Mouse (Mus musculus) gastrocnemius, postnatal 14 days (tissue): ENCODE measurements around the gene BC107364. TPM values are rescaled to one million over a fixed set of nuclear protein-coding genes. Genes with fewer than 3 reads are reported as not detected.
A peak's percentile ranks its signal among the peaks of the same experiment; 100 is the strongest.
"Not testable (repeated sequence)": the region's sequence is repeated elsewhere in the genome, so short reads cannot be mapped to it uniquely, and the experiment has no call there.

Experiments
- DNase-seq: peaks from one replicate; pipeline ENCODE4 v3.0.0; 2021; ENCODE audit warnings: mixed read lengths
- intact Hi-C: fragments of 180-260 bp; cut with DNase I; formaldehyde crosslinking; loops from one replicate; pipeline ENCODE4 v1.15.1; 2025; ENCODE audit warnings: low total_unique reads
- total RNA-seq, 2 experiments: library from RNA; stranded (reverse); gene quantifications; 2 replicates each; pipeline ENCODE4 v1.2.3; 2021

BC107364 gene
- total RNA-seq, 2 experiments from 2014 or later: not detected

DNA sequence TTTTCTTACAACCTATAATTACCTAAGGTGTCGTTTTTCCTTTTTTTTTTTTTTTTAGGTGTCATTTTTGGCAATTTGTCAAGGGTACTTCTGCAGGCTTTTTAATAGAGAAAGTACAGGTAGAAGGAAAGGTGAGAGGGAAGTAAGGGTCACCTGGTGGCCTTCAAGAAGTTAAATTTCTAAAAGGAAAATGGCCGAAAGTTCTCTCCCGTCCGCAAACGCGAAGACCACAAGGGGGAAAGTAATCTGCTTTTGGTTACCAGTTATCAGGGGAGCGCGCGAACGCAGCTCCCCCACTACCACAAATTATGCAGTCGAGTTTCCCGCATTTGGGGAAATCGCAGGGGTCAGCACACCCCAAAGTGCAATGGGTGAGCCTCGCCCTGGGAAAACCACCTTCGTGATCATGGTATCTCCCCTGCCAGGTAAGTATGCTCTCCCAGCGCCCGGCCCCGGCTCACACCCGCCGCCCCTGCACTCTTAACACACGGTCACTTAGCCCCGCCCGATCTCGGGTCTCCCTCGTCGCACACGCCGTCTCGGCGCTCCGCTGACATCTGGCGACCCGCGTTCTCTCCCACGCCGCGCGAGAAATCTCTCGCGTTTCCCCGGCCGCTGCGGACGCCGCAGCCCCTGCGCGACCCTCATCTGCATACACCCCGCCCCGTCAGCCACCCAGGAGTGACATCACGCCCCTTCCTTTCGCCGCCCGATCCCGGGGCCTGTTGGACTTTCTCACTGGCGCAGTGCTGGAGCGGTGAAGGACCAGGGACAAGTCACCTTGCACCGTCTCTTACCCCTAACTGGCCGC lies 7.9 kb upstream of the BC107364 start:
- intact Hi-C loops, DNase-seq: not testable (repeated sequence)

DNA sequence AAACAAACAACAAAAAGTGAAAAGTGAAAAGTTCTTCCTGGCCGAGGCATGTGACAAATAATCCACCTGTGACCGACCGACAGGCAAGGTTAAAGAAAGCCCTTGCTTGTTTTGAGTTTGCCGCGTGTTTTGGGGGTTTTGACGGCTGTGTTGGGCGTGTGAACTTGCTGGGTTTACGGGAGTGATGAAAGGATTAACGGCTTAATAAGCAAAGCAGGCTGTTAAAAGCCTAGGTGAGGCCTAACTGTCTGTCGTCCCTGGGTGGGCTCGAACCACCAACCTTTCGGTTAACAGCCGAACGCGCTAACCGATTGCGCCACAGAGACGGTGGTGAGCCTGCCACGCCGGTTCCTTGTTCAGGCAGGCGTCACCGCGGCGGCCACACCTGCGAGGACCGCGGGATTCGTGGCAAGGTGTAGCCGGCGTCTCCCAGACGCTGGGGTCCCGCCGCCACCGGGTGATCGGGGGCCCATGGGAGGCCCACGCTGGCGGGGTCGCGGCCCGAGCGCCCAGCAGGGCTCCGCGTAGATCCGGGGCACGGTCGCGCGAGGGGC lies 6.9 kb upstream of the BC107364 start:
- intact Hi-C loops, DNase-seq: not testable (repeated sequence)

DNA sequence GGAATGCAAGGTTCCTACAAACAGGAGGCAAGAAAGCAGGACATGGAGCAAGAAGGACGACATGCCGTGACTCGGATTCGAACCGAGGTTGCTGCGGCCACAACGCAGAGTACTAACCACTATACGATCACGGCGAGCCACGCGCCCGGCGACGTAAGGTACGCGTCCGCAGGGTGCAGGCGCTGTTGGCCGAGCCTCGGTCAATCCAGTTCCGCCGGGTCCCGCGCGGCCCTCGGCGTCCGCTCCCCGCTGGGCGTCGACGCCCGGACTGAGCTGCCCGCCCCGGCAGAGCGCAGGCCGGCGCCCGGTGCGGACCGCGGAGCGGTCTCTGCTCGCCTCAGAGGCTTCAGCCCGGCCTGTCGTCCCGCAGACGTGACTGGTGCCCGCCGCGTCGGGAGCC lies 5.9 kb upstream of the BC107364 start:
- DNase-seq, intact Hi-C loops: not testable (repeated sequence)

DNA sequence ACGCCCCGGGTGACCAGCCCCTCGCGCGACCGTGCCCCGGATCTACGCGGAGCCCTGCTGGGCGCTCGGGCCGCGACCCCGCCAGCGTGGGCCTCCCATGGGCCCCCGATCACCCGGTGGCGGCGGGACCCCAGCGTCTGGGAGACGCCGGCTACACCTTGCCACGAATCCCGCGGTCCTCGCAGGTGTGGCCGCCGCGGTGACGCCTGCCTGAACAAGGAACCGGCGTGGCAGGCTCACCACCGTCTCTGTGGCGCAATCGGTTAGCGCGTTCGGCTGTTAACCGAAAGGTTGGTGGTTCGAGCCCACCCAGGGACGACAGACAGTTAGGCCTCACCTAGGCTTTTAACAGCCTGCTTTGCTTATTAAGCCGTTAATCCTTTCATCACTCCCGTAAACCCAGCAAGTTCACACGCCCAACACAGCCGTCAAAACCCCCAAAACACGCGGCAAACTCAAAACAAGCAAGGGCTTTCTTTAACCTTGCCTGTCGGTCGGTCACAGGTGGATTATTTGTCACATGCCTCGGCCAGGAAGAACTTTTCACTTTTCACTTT lies 847 bp downstream of the BC107364 start:
- DNase-seq, intact Hi-C loops: not testable (repeated sequence)

- DNase-seq, intact Hi-C loops: not testable (repeated sequence)
These were observed 1.6 kb downstream of the BC107364 start for GRCm38 (mm10) chr3:96450586-96450896.

DNA sequence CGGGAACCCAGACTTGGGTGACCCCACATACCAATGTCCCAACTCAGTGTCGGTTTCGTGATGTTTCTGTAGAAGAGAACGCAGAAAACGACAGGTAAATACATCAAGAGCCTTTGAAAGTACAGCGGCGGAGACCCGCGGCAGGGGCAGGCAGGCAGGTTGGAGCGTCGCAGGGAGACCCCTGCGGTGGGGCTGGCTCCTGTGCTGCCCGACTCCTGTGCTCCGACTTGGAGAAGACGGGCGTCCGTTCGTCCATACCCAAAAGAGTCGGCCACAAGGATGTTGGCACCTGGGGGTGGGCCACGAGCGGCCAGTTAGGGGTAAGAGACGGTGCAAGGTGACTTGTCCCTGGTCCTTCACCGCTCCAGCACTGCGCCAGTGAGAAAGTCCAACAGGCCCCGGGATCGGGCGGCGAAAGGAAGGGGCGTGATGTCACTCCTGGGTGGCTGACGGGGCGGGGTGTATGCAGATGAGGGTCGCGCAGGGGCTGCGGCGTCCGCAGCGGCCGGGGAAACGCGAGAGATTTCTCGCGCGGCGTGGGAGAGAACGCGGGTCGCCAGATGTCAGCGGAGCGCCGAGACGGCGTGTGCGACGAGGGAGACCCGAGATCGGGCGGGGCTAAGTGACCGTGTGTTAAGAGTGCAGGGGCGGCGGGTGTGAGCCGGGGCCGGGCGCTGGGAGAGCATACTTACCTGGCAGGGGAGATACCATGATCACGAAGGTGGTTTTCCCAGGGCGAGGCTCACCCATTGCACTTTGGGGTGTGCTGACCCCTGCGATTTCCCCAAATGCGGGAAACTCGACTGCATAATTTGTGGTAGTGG lies 2.1 kb downstream of the BC107364 start:
- DNase-seq, intact Hi-C loops: not testable (repeated sequence)

- DNase-seq: no peak
- intact Hi-C loops: no loop called here
These were observed 6.7 kb downstream of the BC107364 start for GRCm38 (mm10) chr3:96445436-96445835.

DNA sequence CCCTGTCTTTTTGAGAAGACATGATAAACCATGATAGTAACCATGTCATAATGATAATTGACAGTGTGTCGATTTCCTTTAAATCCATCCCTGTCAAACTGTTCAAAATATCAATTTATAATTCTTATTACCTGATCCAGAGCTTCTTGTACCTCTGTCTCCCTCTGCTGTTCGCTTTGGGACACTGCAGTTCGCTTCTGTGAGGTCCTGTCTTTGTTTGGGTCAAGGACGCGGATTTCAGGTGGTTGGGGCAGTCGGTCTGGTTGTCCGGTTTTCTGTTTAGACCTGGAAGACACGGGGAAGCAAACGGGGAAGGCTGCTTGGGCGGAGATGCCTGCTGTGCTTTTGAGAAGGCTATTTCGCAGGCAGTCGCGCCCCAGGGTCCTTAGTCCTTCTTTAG lies 11.5 kb downstream of the BC107364 start:
- intact Hi-C loops: loop anchor here (5.0 kb wide), 1 partner anchor 158 kb away; no protein-coding TSS in a partner anchor
- peak; percentile 48 for DNase-seq

GRCm38 (mm10) chr3:96435557-96436091 lies 16.5 kb downstream of the BC107364 start:
- no peak for DNase-seq
- intact Hi-C loops: no loop called here

DNA sequence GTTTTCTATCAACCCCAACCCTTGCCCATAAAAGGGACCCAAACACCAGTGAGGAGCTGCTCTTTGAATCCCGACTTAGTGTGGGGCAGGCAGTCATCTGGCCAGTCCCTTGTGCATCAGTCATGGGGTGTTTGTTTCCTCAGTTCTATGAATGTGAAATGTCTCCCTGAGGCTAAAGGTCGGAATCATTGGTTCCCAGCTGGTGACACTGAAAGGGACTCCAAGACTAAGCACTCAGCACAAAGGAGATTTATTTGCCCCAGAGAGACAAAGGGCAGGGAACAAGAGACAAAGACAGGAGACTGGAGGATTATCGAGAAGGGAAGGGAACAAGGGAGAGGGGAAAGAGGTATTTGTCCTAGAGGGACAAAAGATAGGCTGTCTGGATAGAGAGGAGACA lies 19.9 kb downstream of the BC107364 start:
- no peak for DNase-seq
- intact Hi-C loops: no loop called here

DNA sequence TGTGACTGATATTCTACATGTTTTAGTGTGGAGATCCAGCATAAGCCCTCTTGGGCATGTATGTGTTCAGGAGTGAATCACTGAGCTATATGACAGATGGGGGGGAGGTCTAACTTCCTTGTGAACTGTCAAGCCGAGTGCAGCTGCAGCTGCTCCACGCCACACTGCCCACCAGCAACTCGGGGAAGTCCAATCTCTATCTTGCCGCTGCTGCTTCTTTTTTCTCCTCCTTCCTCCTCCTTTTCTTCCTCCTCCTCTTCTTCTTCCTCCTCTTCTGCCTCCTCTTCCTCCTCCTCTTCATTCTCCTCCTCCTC lies 22.3 kb downstream of the BC107364 start:
- DNase-seq: no peak
- intact Hi-C loops: no loop called here

DNA sequence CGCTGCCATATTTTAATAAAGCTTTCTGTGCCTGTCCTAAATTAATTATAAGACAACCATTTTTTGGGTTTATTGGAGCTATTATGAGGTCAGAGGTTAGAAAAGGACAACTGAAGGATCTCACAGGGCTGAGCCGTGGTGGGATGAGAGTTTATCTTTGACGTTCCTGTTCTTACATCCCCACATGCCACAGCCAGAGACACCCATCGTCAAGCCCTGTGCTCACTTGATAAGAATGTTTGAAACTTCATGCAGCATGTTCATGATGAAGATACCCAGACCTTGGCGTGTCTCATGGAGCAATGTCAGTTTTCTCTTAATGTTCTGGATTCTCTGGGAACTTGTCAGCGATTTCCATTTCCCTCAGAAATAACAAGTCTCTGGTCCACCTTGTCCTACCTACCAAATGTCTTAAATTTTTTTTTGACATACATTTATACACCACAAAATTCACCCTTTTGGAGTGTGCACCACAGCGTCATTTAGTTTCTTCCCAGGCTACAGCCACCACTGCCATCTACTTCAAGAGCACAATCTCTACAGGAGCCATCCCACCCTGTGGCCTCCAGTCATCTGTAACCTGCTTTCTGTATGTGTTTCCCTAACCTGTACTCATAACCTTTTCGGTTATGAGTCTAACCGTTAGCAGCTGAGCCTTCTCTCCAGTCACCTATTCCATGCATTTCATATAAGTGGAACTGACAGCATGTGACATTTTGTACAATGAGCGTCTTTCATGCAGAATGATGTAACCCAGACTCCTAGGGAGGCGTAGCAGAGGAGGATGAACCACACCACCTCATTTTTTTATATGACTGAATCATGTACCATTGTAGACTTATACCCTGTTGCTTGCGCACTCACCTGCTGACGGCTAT lies 22.9 kb downstream of the BC107364 start:
- intact Hi-C loops: no loop called here
- DNase-seq: no peak

DNA sequence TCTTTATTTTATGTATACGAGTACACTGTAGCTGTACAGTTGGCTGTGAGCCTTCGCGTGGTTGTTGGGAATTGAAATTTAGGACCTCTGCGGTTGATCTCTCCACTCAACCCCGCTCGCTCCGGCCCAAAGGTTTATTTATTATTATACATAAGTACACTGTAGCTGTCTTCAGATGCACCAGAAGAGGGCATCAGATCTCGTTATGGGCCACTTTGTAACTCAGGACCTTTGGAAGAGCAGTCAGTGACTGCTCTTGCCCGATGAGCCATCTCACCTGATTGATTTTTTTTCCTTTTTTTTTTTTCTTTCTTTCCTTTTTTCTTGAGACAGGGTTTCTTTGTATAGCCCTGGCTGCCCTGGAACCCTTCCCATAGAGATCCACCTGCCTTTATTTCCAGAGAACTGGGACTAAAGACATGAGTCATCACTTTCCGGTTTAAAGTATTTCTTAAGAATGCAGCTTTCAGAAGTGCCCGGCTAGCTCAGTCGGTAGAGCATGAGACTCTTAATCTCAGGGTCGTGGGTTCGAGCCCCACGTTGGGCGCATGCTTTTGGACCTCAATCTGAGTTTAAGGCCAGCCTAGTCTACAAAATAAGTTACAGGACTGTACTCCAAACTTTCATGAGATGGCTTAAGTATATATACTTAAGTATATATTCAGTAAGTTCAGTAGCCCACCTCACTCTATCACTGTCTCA lies 24.2 kb downstream of the BC107364 start:
- DNase-seq: no peak
- intact Hi-C loops: no loop called here

GRCm38 (mm10) chr3:96427311-96427710 lies 24.8 kb downstream of the BC107364 start:
- DNase-seq: no peak
- intact Hi-C loops: no loop called here

GRCm38 (mm10) chr3:96426268-96426667 lies 25.8 kb downstream of the BC107364 start:
- no peak for DNase-seq
- intact Hi-C loops: no loop called here

DNA sequence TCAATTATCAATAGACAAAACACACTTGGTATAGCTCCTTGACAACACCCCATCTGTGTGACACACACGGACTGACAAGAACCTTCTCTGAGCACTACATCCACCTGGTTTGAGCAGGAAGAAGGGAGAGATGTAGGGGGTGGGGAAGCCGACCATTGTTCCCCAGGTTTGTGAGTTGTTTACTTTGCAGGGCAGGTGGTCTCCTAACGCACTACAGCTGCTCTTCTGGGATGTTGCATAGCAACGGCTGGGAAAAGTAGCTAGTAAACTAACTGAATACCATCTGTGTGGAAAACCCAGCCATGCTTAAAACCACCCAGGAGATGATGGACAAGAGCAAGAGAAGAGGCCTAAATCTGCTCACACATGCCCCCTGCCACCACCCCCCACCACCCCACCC lies 27.7 kb downstream of the BC107364 start:
- intact Hi-C loops, DNase-seq: not testable (repeated sequence)

DNA sequence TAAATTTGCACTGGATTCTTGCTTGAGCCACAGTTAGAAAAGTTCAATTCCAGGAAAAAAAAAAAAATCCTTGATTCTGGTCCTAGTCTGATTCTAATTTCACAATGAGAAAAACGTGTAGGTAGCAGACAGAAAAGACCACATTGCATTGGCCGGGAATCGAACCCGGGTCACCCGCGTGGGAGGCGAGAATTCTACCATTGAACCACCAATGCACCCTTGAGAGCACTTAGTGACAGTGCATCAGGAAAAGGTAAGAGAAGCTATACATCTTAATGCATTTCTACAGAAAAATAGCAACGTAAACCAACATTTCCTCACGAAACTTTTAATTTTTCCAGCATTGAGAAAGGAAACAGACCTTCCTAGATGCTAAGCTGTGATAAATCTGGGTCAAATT lies 28.2 kb downstream of the BC107364 start:
- no peak for DNase-seq
- intact Hi-C loops: no loop called here

DNA sequence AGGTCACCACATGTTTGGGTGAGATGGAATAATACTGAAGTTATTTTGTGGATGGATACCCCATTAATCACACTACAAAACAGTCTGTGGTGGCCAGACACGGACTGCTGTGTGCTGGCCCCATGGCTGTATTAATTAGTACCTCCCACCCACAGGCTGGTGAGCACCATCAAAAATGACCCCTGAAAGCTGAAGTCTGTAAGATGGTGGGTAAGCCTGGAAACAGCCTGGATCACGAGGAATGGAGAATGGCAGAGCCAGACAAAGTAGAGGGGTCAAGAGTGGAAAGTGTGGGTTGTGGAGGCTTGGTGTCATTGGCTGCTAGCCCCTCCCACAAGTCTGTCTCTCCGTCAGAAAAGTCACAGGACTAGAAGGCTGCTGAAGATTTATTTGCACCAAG lies 31.3 kb downstream of the BC107364 start:
- intact Hi-C loops: no loop called here
- DNase-seq: no peak

GRCm38 (mm10) chr3:96418902-96419301 lies 33.2 kb downstream of the BC107364 start:
- intact Hi-C loops: not testable (repeated sequence)

More at GRCm38 (mm10) chr3:96418902-96419301, 33.2 kb downstream of the BC107364 start:
- DNase-seq: not testable (repeated sequence)
